Mouse (Mus musculus): ENCODE data around the gene Cfd. TPM values are rescaled to one million over a fixed set of nuclear protein-coding genes. Genes with fewer than 3 reads are reported as not detected.

Gene Cfd
- polyA plus RNA-seq, 1 experiment from 2014 or later: not detected

GRCm38 (mm10) chr10:79914131-79914947, 23.7 kb downstream of the Cfd start:
- no peak overlapping the region for H3K4me3 ChIP-seq (ENCODE audit: inconsistent target)
- WGBS (ENCODE audit: missing documents): 63% methylated on average over 10 of the region's 11 CpGs
- no peak overlapping the region for H3K27ac ChIP-seq
- H3K36me3 ChIP-seq (ENCODE audit: inconsistent target): peaks cover 10% of the 10 kb centered on the region; the same call in 1 of the 2 replicates
- peaks cover 17% of the 10 kb centered on the region; the same call in 1 of the 2 replicates for H3K79me2 ChIP-seq (ENCODE audit: inconsistent target)

DNA sequence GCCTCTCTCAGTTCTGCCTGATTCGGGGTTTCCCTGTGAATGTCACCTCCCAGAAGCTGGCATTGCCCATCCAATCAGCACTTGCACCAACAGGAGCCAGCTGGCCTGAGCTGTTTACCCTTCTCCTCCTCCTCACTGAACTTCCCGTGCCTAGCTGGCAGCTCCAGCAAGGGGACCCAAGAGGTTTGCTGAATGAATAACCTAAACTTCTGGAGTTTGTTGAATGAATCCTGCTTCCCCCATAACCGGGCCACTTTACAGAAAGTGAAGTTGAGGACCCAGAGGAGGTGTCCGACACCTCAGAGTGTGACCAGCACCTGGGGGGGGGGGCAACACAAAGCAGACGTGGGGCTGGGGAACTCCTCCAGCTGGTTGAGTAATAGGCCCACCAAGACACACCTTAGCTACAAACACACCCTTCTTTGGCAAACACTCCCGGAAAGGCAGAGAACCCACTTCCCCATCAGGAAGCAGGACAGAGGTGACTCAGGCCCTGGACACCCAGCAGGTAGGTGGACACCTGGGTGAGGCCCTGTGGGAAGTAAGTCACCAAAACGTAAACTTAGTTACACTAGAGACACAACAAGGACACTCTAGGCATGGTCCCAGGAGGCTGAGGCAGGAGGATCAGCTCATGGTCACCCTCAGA, 24.4 kb downstream of the Cfd start:
- H3K79me2 ChIP-seq (ENCODE audit: inconsistent target): peaks cover 17% of the 10 kb centered on the region; the same call in 1 of the 2 replicates
- no peak overlapping the region for H3K4me3 ChIP-seq (ENCODE audit: inconsistent target)
- 28% methylated on average over 7 of the region's 7 CpGs for WGBS (ENCODE audit: missing documents)
- peaks cover 10% of the 10 kb centered on the region; the same call in 1 of the 2 replicates for H3K36me3 ChIP-seq (ENCODE audit: inconsistent target)
- H3K27ac ChIP-seq: no peak overlapping the region

GRCm38 (mm10) chr10:79916081-79916480, 25.4 kb downstream of the Cfd start:
- 11% methylated on average over 8 of the region's 8 CpGs for WGBS (ENCODE audit: missing documents)
- Histone ChIP-seq H3K36me3 (ENCODE audit: inconsistent target) (peaks cover 10% of the 10 kb centered on the region; the same call in 1 of the 2 replicates), H3K79me2 (ENCODE audit: inconsistent target) (peaks cover 17% of the 10 kb centered on the region; the same call in 1 of the 2 replicates), H3K27ac (peak overlapping the region; percentile 53), H3K4me3 (ENCODE audit: inconsistent target) (peak overlapping the region; percentile 67)

DNA sequence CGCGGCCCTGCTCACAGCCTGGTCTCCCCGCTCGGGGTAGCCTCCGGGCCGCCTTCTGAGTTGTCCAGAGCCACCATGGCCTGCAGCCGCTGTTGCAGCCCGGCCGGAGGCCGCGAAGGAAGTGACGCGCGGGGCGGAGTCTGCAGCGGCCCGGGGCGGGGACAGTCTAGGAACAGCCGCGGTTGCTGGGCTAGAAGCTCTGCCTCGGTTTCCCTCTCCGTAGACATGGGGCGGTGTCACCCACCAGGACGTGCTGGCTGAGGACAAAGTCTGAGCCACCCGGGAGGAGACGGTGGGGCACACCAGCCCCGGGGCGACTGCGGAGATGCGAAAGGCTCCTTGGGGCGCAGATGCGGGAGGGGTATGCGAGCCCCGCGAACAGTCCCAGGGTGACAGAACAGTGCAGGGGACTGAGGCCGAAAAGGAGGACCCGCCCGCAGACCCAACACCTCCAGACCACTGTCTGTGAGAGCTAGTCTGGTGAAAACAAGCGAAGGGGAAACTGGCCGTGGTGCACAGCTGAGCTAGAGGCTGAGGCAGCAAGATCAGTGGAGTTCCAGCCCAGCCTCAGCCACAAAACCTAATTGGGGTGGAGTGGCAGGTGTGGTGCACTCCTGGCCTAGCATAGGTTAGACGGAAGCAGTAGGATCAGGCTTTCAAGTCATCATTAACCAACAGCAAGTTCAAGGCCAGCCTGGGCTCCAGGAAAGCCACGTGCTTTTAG, 26.3 kb downstream of the Cfd start, which contains the start of gene Kiss1r:
Gene Kiss1r (plus strand): TSS at position 164 of the 724 bp plus-strand sequence.
- Histone ChIP-seq H3K79me2 (ENCODE audit: inconsistent target) (peaks cover 17% of the 10 kb centered on the region; the same call in 1 of the 2 replicates), H3K36me3 (ENCODE audit: inconsistent target) (peaks cover 4% of the 10 kb centered on the region; the same call in 1 of the 2 replicates), H3K4me3 (ENCODE audit: inconsistent target) (peak within 1 kb of the TSS; percentile 67), H3K27ac (peak within 1 kb of the TSS; percentile 53)
- 3% methylated on average over 40 of the region's 42 CpGs for WGBS (ENCODE audit: missing documents)

DNA sequence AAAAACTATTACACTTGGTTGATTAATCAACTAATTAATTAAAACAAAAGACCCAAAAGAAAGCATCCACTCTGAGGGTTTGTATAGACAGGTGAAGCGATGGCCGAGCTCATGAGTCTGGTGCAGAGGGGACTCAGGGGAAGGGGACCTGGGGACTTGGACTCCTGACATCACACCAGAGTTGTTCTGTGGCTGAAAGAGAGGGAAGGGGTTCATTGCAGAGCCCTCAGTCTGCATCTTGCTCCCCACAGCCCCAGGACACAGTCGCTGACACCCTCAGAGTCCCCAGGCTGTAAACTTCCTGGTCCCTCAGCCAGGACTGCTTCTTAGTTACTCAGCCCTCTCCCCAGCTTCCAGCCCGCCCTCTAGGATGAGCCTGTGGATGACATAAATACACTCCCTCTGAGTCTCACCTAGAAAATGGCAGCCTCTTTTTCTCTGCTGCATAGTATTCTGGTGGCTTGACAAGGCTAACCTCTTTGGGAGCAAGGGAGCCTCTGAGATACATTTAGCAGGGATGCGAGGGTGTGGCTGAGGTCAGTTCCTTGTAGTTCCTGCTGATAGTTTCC, 27.0 kb downstream of the Cfd start:
- Histone ChIP-seq H3K27ac (no peak overlapping the region), H3K4me3 (ENCODE audit: inconsistent target) (peak overlapping the region; percentile 67; the same call in 1 of the 2 replicates), H3K79me2 (ENCODE audit: inconsistent target) (peaks cover 17% of the 10 kb centered on the region; the same call in 1 of the 2 replicates), H3K36me3 (ENCODE audit: inconsistent target) (no peaks in the 10 kb centered on the region)
- WGBS (ENCODE audit: missing documents): 83% methylated on average over 5 of the region's 5 CpGs

DNA sequence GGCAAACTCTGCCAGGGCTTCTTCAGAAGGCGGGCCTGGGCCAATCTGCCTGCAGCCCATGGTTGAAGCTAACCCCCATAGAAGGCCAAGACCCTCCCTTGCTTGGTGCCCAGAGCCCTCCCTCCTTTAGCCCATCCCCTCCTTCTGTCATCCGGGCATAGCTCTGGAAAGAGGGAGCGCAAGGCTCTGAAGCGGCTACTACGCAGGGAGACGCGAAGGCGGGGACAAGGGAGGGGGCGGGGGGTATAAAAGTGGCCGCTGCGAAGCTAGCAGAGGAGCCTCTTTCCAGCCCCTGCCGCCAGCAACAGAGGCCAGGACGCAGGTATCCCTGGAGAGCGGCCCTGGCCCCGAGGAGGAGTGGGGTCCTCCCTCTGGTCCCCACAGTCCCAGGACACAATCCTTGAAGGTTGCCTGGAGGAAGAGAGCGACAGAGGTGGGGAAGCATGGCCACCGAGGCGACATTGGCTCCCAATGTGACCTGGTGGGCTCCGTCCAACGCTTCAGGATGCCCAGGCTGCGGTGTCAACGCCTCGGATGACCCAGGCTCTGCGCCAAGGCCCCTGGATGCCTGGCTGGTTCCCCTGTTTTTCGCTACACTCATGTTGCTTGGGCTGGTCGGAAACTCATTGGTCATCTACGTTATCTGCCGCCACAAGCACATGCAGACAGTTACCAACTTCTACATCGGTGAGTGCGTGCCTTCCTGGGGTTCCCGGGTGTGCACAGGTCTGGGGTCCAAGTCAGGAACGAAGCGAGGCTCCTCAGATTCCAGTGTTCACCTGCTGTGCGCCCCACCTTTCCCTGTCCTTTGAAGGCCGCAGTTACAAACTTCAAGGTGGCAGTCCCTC, 27.8 kb downstream of the Cfd start:
- no peak overlapping the region for H3K4me3 ChIP-seq (ENCODE audit: inconsistent target)
- WGBS (ENCODE audit: missing documents): 69% methylated on average over 34 of the region's 35 CpGs

DNA sequence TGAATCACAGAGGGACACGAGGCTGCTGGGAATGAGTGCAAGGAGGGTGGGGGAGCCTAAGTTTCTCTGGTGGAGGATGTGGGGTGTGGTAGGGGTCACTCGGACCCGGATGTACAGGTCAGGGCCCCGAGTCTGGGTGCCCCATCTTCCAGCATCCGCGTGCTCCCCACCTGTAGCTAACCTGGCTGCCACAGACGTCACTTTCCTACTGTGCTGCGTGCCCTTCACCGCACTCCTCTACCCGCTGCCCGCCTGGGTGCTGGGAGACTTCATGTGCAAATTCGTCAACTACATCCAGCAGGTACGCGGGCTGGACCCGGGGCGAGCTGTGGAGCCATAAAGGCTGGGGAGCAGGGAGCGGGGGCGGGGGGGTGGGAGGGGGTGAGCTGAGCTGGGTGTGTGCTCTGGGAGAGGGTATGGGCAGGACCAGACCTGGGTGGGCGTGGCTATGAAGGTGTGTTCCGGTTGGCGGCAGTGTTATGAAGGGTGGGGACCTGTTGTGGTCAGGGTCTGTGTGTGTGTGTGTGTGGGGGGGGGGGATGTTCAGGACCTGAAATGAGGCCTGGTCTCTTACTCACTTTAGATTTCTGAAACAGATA, 28.7 kb downstream of the Cfd start:
- H3K79me2 ChIP-seq (ENCODE audit: inconsistent target): peaks cover 17% of the 10 kb centered on the region; the same call in 1 of the 2 replicates
- no peaks in the 10 kb centered on the region for H3K36me3 ChIP-seq (ENCODE audit: inconsistent target)
- H3K27ac ChIP-seq: no peak overlapping the region
- 61% methylated on average over 19 of the region's 21 CpGs for whole genome bisulfite sequencing (ENCODE audit: missing documents)
- no peak overlapping the region for H3K4me3 ChIP-seq (ENCODE audit: inconsistent target)

More for the DNA sequence above, 27.8 kb downstream of the Cfd start:
- H3K27ac ChIP-seq: no peak overlapping the region
- no peaks in the 10 kb centered on the region for H3K36me3 ChIP-seq (ENCODE audit: inconsistent target)
- H3K79me2 ChIP-seq (ENCODE audit: inconsistent target): peaks cover 17% of the 10 kb centered on the region; the same call in 1 of the 2 replicates

DNA sequence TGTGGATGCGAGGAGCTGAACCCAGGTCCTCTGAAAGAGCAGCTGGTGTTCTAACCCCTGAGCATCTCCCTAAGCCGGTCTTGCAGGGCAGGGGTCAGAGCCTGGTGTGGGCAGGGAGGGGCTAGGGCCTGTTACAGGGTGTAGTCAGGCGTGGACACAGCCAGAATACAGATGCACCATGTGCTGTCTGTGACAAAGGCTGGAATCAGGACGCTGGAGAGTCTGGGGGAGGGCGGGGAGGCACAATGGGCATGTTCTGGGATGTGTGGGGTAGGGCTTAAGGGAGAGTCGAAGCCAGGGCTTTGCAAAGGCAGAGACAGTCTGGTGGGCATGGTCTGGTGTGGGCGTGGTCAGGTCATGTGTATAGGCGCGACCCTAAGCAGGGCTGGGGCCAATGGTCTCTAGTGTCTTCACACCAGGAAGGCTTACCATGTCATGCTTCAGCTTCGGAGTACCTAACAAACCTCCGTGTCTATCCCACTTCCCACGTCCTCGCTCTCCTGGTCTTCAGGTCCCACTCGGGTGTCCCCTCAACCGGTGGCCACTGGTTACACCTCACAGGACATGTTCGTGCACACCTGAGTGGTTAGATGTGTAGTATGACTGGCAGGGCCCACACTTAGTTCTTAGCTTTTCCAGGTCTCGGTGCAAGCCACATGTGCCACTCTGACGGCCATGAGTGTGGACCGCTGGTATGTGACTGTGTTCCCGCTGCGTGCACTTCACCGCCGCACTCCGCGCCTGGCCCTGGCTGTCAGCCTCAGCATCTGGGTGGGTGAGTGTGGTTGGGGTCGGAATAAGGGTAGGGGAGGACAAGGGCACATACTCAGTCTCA, 29.6 kb downstream of the Cfd start:
- 71% methylated on average over 26 of the region's 26 CpGs for WGBS (ENCODE audit: missing documents)
- no peaks in the 10 kb centered on the region for H3K36me3 ChIP-seq (ENCODE audit: inconsistent target)
- peaks cover 14% of the 10 kb centered on the region; the same call in 1 of the 2 replicates for H3K79me2 ChIP-seq (ENCODE audit: inconsistent target)
- H3K27ac ChIP-seq: no peak overlapping the region
- no peak overlapping the region for H3K4me3 ChIP-seq (ENCODE audit: inconsistent target)

DNA sequence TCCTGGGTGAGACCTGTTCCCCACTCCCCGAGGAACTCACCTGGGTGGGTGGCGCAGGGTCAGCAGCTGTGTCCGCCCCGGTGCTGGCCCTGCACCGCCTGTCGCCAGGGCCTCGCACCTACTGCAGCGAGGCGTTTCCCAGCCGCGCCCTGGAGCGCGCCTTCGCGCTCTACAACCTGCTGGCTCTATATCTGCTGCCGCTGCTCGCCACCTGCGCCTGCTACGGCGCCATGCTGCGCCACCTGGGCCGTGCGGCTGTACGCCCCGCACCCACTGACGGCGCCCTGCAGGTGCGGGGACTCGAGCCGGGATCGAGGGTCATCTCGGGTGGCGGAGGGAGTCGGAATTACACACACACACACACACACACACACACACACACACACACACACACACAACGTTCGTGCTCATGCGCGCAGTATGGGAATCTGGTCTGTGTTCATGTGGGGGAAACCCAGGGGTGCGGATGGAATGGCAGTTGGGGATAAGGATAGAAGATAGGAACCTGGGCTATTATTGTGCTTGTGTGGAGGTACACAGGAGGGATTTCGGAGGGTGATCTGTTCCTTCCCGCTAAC, 30.4 kb downstream of the Cfd start, which contains the start of gene R3hdm4:
Gene R3hdm4 (minus strand): TSS at position 251 of the 578 bp plus-strand sequence.
- H3K79me2 ChIP-seq (ENCODE audit: inconsistent target): peaks cover 6% of the 10 kb centered on the region; the same call in 1 of the 2 replicates
- no peak within 1 kb of the TSS for H3K27ac ChIP-seq
- no peak within 1 kb of the TSS for H3K4me3 ChIP-seq (ENCODE audit: inconsistent target)
- WGBS (ENCODE audit: missing documents): 32% methylated on average over 29 of the region's 41 CpGs
- H3K36me3 ChIP-seq (ENCODE audit: inconsistent target): no peaks in the 10 kb centered on the region

GRCm38 (mm10) chr10:79921572-79921971, 30.9 kb downstream of the Cfd start:
- Histone ChIP-seq H3K4me3 (ENCODE audit: inconsistent target) (no peak overlapping the region), H3K27ac (no peak overlapping the region), H3K36me3 (ENCODE audit: inconsistent target) (no peaks in the 10 kb centered on the region), H3K79me2 (ENCODE audit: inconsistent target) (peaks cover under 1% of the 10 kb centered on the region; the same call in 1 of the 2 replicates)
- WGBS (ENCODE audit: missing documents): 35% methylated on average over 22 of the region's 34 CpGs

DNA sequence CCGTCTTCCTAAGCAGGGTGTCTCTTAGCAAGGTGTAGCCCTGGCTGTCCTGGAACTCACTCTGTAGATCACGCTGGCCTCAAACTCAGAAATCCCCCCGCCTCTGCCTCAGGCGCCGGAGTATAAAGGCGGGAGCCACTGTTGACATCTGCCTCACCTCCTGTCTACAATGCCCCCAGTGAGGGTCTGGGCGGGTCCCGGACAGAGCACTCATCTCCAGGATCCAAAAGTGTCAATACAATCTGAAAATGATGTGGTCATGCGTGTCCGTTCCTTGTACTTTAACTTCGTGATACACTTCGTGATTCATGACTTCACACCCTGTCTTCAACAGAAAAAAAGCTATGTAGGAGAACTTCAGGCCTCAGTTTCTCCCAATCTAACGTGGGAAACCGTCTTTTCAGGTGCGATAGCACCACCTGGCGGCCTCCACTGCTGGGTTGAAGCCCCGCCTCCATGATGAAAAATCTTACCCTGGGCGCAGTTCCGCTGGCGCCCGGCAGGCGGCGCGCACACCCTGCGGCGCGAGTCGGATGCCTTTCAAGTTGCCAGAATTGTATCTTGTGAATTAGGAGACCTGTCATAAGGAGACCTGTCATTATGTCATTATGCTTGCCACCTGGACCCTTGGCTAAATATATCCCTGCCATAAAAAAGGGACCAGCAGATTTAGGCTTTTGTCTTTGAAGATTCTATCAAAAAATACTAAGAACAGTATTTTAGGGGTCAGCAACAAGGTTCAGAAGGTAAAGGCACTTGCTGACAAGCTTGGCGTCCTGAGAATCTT, 34.5 kb downstream of the Cfd start:
- no peak overlapping the region for H3K27ac ChIP-seq
- no peaks in the 10 kb centered on the region for H3K36me3 ChIP-seq (ENCODE audit: inconsistent target)
- peaks cover 33% of the 10 kb centered on the region for H3K79me2 ChIP-seq (ENCODE audit: inconsistent target)
- 25% methylated on average over 29 of the region's 29 CpGs for WGBS (ENCODE audit: missing documents)
- H3K4me3 ChIP-seq (ENCODE audit: inconsistent target): peak overlapping the region; percentile 82; the same call in 1 of the 2 replicates

All from macrophage (primary cell).